Mouse (Mus musculus): Measurements from ENCODE around the gene Tacc2. TPM values are rescaled to one million over a fixed set of nuclear protein-coding genes. Genes with fewer than 3 reads are reported as not detected.

Gene Tacc2
- total and polyA plus RNA-seq, 2 experiments = 10.0 to 14.3 TPM

DNA sequence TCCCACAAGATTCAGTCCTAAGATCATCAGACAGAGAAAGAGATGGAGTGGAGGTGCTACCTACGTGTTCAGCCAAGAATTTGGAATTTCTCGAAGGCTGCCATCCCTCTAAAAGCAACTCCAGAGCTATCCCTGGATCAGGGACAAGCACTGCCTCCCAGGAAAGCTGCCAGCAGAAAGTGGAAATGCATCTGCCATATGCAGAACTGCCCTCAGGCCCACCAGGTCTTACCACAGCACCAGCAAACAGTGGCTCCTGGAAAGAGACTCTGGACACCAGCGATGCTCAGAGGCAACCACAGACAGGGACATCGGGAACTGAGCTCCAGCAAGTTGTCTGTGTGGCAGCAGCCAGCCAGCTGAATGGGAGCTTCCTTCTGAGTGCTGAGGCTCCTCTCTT is 45.1 kb downstream of the Tacc2 start:
- no peak for DNase-seq (ENCODE audit: extremely low read depth, low read depth, low spot score)
- no peak overlapping the region for H3K27ac ChIP-seq (replicated peaks; ENCODE audit: insufficient read depth, low read depth, low read length)
- H3K36me3 ChIP-seq (ENCODE audit: control insufficient read depth, insufficient read depth, low read length) = peaks cover 2% of the 10 kb centered on the region; the same call in 1 of the 2 replicates
- H3K79me2 ChIP-seq (ENCODE audit: control insufficient read depth, insufficient read depth, low read length) = peaks cover 7% of the 10 kb centered on the region; the same call in 1 of the 2 replicates
- 89% methylated on average over 4 of the region's 4 CpGs for WGBS
- H3K4me3 ChIP-seq (ENCODE audit: insufficient read depth, low read depth, low read length) = no peak overlapping the region
- no peaks in the 10 kb centered on the region for H3K27me3 ChIP-seq (ENCODE audit: control insufficient read depth, insufficient read depth, low read length)
- H3K4me1 ChIP-seq (ENCODE audit: control insufficient read depth, insufficient read depth, low read length) = no peaks in the 10 kb centered on the region
- no peak for TF ChIP-seq POLR2A (IDR thresholded peaks at IDR 0.05; ENCODE audit: extremely low read depth, insufficient read depth, low read length)
- no peak for TF ChIP-seq CTCF (IDR thresholded peaks at IDR 0.05; ENCODE audit: low read depth, low read length)
- no peak overlapping the region for H3K9ac ChIP-seq (ENCODE audit: low read depth, low read length)

DNA sequence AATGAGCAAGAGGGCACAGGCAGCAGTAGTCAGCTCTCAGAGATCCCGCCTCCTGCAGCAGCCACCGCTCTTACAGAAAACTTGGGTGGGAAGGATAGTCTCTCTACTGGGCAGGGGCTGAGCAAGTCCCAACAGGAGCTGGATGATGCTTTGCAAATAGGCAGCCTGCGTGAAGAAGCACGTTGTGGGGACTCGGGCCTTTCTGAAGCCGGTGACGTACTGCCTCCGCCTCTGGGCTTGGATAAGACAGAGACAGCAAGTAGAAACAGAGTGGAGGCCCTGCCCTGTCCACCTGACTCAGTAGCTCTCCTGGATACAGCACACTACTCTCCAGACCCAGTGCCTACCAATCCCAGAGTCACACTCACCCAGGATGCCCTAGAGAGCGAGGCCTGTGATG is 47.1 kb downstream of the Tacc2 start:
- H3K36me3 ChIP-seq (ENCODE audit: control insufficient read depth, insufficient read depth, low read length) = peaks cover 2% of the 10 kb centered on the region; the same call in 1 of the 2 replicates
- peaks cover 7% of the 10 kb centered on the region; the same call in 1 of the 2 replicates for H3K79me2 ChIP-seq (ENCODE audit: control insufficient read depth, insufficient read depth, low read length)
- no peak for DNase-seq (ENCODE audit: extremely low read depth, low read depth, low spot score)
- WGBS = 99% methylated on average over 9 of the region's 9 CpGs
- no peaks in the 10 kb centered on the region for H3K27me3 ChIP-seq (ENCODE audit: control insufficient read depth, insufficient read depth, low read length)
- no peak overlapping the region for H3K27ac ChIP-seq (replicated peaks; ENCODE audit: insufficient read depth, low read depth, low read length)
- H3K4me1 ChIP-seq (ENCODE audit: control insufficient read depth, insufficient read depth, low read length) = no peaks in the 10 kb centered on the region
- no peak for TF ChIP-seq POLR2A (IDR thresholded peaks at IDR 0.05; ENCODE audit: extremely low read depth, insufficient read depth, low read length)
- TF ChIP-seq CTCF (IDR thresholded peaks at IDR 0.05; ENCODE audit: low read depth, low read length) = no peak
- H3K4me3 ChIP-seq (ENCODE audit: insufficient read depth, low read depth, low read length) = no peak overlapping the region
- no peak overlapping the region for H3K9ac ChIP-seq (ENCODE audit: low read depth, low read length)

DNA sequence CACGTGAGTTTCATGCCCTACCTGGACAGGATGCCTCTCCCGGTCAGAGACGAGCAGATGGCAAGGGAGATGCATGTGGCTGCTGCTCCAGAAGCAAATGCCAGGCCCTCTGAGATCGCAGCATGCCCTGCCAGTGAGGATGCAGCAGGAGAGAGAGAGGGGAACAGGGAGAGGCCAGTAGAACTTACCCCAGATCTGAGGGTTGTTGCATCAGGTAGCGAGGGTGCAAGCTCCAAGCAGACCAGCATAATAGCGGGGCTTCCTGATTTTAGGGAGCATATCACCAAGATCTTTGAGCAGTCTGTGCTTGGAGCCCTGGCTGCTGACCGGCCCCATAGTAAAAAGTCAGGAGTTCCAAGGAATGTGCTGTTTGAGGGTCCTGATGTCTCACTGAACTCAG is 48.1 kb downstream of the Tacc2 start:
- no peak overlapping the region for H3K9ac ChIP-seq (ENCODE audit: low read depth, low read length)
- H3K4me3 ChIP-seq (ENCODE audit: insufficient read depth, low read depth, low read length) = no peak overlapping the region
- DNase-seq (ENCODE audit: extremely low read depth, low read depth, low spot score) = no peak
- H3K27ac ChIP-seq (replicated peaks; ENCODE audit: insufficient read depth, low read depth, low read length) = no peak overlapping the region
- TF ChIP-seq POLR2A (IDR thresholded peaks at IDR 0.05; ENCODE audit: extremely low read depth, insufficient read depth, low read length) (no peak), CTCF (IDR thresholded peaks at IDR 0.05; ENCODE audit: low read depth, low read length) (no peak)
- WGBS = 96% methylated on average over 7 of the region's 7 CpGs
- H3K4me1 ChIP-seq (ENCODE audit: control insufficient read depth, insufficient read depth, low read length) = no peaks in the 10 kb centered on the region
- H3K36me3 ChIP-seq (ENCODE audit: control insufficient read depth, insufficient read depth, low read length) = peaks cover 2% of the 10 kb centered on the region; the same call in 1 of the 2 replicates
- no peaks in the 10 kb centered on the region for H3K27me3 ChIP-seq (ENCODE audit: control insufficient read depth, insufficient read depth, low read length)
- peaks cover 7% of the 10 kb centered on the region; the same call in 1 of the 2 replicates for H3K79me2 ChIP-seq (ENCODE audit: control insufficient read depth, insufficient read depth, low read length)

DNA sequence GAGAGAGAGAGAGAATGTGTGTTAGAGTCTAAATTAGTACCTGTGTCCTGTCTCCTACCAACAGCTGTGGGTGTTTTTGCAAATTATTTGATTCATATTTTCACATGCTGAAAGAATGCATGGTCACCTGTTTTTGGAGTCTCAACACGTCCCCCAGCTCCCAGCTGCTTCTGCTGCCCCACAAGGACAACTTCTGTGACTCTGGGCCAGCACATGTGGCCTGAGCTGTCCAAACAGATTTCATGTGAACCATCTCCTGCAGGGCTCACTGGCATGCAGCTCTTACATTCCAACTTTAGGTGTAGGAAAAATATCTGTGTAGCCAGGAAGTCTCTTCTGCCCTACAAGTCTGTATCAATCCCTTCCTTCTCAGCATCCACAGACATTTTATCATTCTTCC is 51.4 kb downstream of the Tacc2 start:
- no peak overlapping the region for H3K27ac ChIP-seq (replicated peaks; ENCODE audit: insufficient read depth, low read depth, low read length)
- no peak overlapping the region for H3K4me3 ChIP-seq (ENCODE audit: insufficient read depth, low read depth, low read length)
- H3K79me2 ChIP-seq (ENCODE audit: control insufficient read depth, insufficient read depth, low read length) = peaks cover 9% of the 10 kb centered on the region; the same call in 1 of the 2 replicates
- DNase-seq (ENCODE audit: extremely low read depth, low read depth, low spot score) = no peak
- H3K9ac ChIP-seq (ENCODE audit: low read depth, low read length) = no peak overlapping the region
- WGBS = 46% methylated on average over 1 of the region's 1 CpGs
- H3K27me3 ChIP-seq (ENCODE audit: control insufficient read depth, insufficient read depth, low read length) = no peaks in the 10 kb centered on the region
- H3K36me3 ChIP-seq (ENCODE audit: control insufficient read depth, insufficient read depth, low read length) = peaks cover 2% of the 10 kb centered on the region; the same call in 1 of the 2 replicates
- peaks cover 15% of the 10 kb centered on the region for H3K4me1 ChIP-seq (ENCODE audit: control insufficient read depth, insufficient read depth, low read length)
- no peak for TF ChIP-seq POLR2A (IDR thresholded peaks at IDR 0.05; ENCODE audit: extremely low read depth, insufficient read depth, low read length)
- no peak for TF ChIP-seq CTCF (IDR thresholded peaks at IDR 0.05; ENCODE audit: low read depth, low read length)

DNA sequence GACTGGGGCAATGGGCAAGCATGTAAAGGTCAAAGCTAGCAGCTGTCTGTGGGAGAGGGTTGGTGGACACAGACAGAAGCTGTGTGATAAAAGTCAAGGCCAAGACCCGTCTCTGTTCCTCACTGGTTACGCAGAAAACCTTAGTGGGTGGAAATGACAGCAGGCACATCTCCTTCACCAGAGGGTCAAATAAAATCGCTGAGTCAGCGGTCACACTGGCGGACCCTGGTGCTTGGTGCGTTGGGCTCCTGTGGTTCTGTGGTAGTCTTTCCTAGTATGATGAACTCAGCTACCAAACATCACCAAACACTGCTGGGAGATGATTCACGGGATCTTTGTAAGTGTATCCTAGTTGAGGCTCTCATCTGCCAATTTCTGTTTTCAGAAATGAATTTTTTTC is 52.8 kb downstream of the Tacc2 start:
- TF ChIP-seq CTCF (IDR thresholded peaks at IDR 0.05; ENCODE audit: low read depth, low read length) = no peak
- TF ChIP-seq POLR2A (IDR thresholded peaks at IDR 0.05; ENCODE audit: extremely low read depth, insufficient read depth, low read length) = no peak
- H3K9ac ChIP-seq (ENCODE audit: low read depth, low read length) = no peak overlapping the region
- peaks cover 2% of the 10 kb centered on the region; the same call in 1 of the 2 replicates for H3K36me3 ChIP-seq (ENCODE audit: control insufficient read depth, insufficient read depth, low read length)
- no peaks in the 10 kb centered on the region for H3K27me3 ChIP-seq (ENCODE audit: control insufficient read depth, insufficient read depth, low read length)
- H3K4me1 ChIP-seq (ENCODE audit: control insufficient read depth, insufficient read depth, low read length) = peaks cover 15% of the 10 kb centered on the region
- H3K4me3 ChIP-seq (ENCODE audit: insufficient read depth, low read depth, low read length) = no peak overlapping the region
- WGBS = 90% methylated on average over 7 of the region's 7 CpGs
- no peak overlapping the region for H3K27ac ChIP-seq (replicated peaks; ENCODE audit: insufficient read depth, low read depth, low read length)
- peaks cover 9% of the 10 kb centered on the region; the same call in 1 of the 2 replicates for H3K79me2 ChIP-seq (ENCODE audit: control insufficient read depth, insufficient read depth, low read length)
- no peak for DNase-seq (ENCODE audit: extremely low read depth, low read depth, low spot score)

DNA sequence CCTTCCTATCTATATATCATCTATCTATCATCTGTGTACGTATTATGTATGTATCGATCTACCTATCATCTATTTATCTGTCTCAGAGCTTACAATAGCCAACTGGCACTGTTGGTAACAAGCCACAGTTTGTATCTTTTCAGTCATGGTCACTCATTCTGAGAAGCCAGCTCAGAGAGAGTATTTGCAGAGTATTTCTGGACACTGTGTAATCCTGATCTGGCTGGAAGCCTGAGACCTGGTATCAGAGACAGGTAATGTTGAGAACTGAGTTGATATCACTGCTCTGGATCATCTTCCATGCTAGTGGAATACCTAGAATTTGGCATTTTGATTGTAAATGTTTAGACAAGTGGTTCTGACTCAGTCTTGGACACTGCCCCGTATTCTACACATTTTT is 53.7 kb downstream of the Tacc2 start:
- DNase-seq (ENCODE audit: extremely low read depth, low read depth, low spot score) = peak; percentile 59
- TF ChIP-seq POLR2A (IDR thresholded peaks at IDR 0.05; ENCODE audit: extremely low read depth, insufficient read depth, low read length) = no peak
- TF ChIP-seq CTCF (IDR thresholded peaks at IDR 0.05; ENCODE audit: low read depth, low read length) = no peak
- Histone ChIP-seq H3K4me3 (ENCODE audit: insufficient read depth, low read depth, low read length) (no peak overlapping the region), H3K36me3 (ENCODE audit: control insufficient read depth, insufficient read depth, low read length) (no peaks in the 10 kb centered on the region; the same call in 1 of the 2 replicates), H3K27ac (replicated peaks; ENCODE audit: insufficient read depth, low read depth, low read length) (no peak overlapping the region), H3K79me2 (ENCODE audit: control insufficient read depth, insufficient read depth, low read length) (peaks cover 6% of the 10 kb centered on the region; the same call in 1 of the 2 replicates), H3K9ac (ENCODE audit: low read depth, low read length) (no peak overlapping the region), H3K4me1 (ENCODE audit: control insufficient read depth, insufficient read depth, low read length) (peaks cover 16% of the 10 kb centered on the region), H3K27me3 (ENCODE audit: control insufficient read depth, insufficient read depth, low read length) (no peaks in the 10 kb centered on the region)
- WGBS = 41% methylated on average over 3 of the region's 3 CpGs

All from liver, adult 2 months (tissue).